Mouse (Mus musculus) inflammation-experienced regulatory T-cells, adult 16 weeks (primary cell): ENCODE measurements around the gene Gpx8. TPM values are rescaled to one million over a fixed set of nuclear protein-coding genes. Genes with fewer than 3 reads are reported as not detected.

Source experiments
- polyA plus RNA-seq: library from polyadenylated mRNA; unstranded; fragments of 100-300 nt; shearing (Covaris generic); gene quantifications from one replicate; pipeline ENCODE4 v1.2.1, GENCODE M21; 2017

Gpx8 gene
- polyA plus RNA-seq, result not detected

GRCm38 (mm10) chr13:113046211-113046883 lies at the start of gene Gpx8:
Gene Gpx8, minus strand, starts transcription at chr13:113046410.

GRCm38 (mm10) chr13:113034950-113035421 lies 11.2 kb downstream of the Gpx8 start, which contains the start of gene Cdc20b:
Gene Cdc20b, plus strand, starts transcription at chr13:113035111.

GRCm38 (mm10) chr13:112993531-112994152 lies 52.6 kb downstream of the Gpx8 start, which contains the start of gene Mcidas:
Gene Mcidas, plus strand, starts transcription at chr13:112993845.

Other genes with a start within 250 kb of the Gpx8 start
- gene Plpp1, start 245.6 kb downstream of the Gpx8 start, polyA plus RNA-seq, result 8.8 TPM
- gene Mtrex, start 119.0 kb downstream of the Gpx8 start, polyA plus RNA-seq, result 96.0 TPM
- gene Dhx29, start 119.0 kb downstream of the Gpx8 start, polyA plus RNA-seq, result 41.5 TPM
- 0.22 TPM for gene Ccno, start 58.6 kb downstream of the Gpx8 start, polyA plus RNA-seq
- not detected for gene Mcidas, start 52.6 kb downstream of the Gpx8 start, polyA plus RNA-seq
- gene Cdc20b, start 11.3 kb downstream of the Gpx8 start, polyA plus RNA-seq, result not detected
- gene Gzma, start 54.6 kb upstream of the Gpx8 start, polyA plus RNA-seq, result 1.0 TPM
- gene Esm1, start 163.2 kb upstream of the Gpx8 start, polyA plus RNA-seq, result 0.13 TPM
- gene Gzmk, start 179.5 kb upstream of the Gpx8 start, polyA plus RNA-seq, result 1.7 TPM
- gene BC067074, start 246.7 kb upstream of the Gpx8 start, polyA plus RNA-seq, result not detected